In the genomic region with DNA sequence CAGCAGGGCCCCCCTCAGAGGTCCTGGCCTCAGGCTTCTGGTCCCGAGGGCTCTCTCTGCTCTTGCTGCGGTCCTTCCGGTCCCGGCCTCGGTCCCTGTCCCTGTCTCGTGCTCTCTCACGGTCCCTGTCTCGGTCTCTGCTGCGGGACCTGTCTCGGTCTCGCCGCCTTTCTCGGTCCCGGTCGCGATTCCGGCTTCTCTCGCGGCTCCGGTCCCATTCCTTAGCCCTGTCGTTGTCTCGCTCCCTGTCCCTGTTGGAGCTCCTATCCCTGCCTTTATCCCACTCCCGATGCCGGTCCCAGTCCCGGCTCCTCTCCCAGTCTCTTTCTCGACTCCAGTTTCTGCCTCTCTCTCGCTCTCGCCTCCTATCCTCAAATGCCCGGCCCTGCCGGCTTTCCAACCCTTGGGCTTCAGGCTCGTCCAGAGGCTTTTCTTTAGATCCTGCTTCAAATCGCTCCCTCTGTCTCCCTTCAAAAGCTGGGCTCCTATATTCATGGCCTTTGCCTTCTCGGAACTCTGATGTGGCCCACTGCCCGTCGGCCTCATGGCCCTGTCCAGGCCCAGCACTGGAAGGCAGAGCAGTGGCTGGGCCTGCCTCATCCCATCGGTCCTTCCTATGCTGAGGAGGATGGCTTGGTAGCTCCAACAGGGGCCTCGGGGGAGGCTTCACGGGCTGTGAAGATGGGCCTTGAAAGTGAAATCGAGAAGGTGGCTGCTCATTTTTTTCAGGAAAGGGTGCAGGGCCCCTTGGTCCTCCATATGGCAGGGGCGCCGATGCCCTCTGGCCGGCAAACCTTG, we compare ENCODE assay signal across 8 mouse cellular contexts. TPM values are rescaled to one million over a fixed set of nuclear protein-coding genes. Genes with fewer than 3 reads are reported as not detected.
DNase-seq lines count a peak whose midpoint lies in the region; ATAC-seq lines count a peak whose summit lies in the region.

No protein-coding gene starts in this region.

- H3K4me3 ChIP-seq in heart, embryonic 13.5 days, result peak overlapping the region; percentile 29
- H3K4me3 ChIP-seq in hindbrain, embryonic 10.5 days, result peak overlapping the region; percentile 43
- H3K4me3 ChIP-seq in midbrain, embryonic 11.5 days (ENCODE audit: low read depth, low read length), result peak overlapping the region; percentile 9

- WGBS in heart, embryonic 13.5 days, result 34% methylated on average over 42 of the region's 42 CpGs
- 30% methylated on average over 42 of the region's 42 CpGs for WGBS in hindbrain, embryonic 10.5 days
- WGBS in midbrain, embryonic 11.5 days, result 28% methylated on average over 42 of the region's 42 CpGs

- peak; percentile 38; the same call in 1 of the 2 replicates for ATAC-seq in heart, embryonic 13.5 days (ENCODE audit: extremely low read depth, insufficient number of reproducible peaks, low FRiP score, low TSS enrichment)
- ATAC-seq in midbrain, embryonic 11.5 days (ENCODE audit: low FRiP score), result peak; percentile 52

- peak overlapping the region; percentile 62 for H3K4me2 ChIP-seq in heart, embryonic 13.5 days
- peak overlapping the region; percentile 42 for H3K4me2 ChIP-seq in midbrain, embryonic 11.5 days

- H3K9me3 ChIP-seq in heart, embryonic 13.5 days, result no peaks in the 10 kb centered on the region
- H3K9me3 ChIP-seq in hindbrain, embryonic 10.5 days, result no peaks in the 10 kb centered on the region
- no peaks in the 10 kb centered on the region for H3K9me3 ChIP-seq in midbrain, embryonic 11.5 days (ENCODE audit: control insufficient read depth, low read length)

- H3K27ac ChIP-seq in heart, embryonic 13.5 days (replicated peaks), result no peak overlapping the region
- peak overlapping the region; percentile 82 for H3K27ac ChIP-seq in hindbrain, embryonic 10.5 days
- no peak overlapping the region for H3K27ac ChIP-seq in midbrain, embryonic 11.5 days (ENCODE audit: low read depth, low read length)

- H3K36me3 ChIP-seq in heart, embryonic 13.5 days, result peaks cover 29% of the 10 kb centered on the region
- H3K36me3 ChIP-seq in hindbrain, embryonic 10.5 days, result peaks cover 37% of the 10 kb centered on the region
- H3K36me3 ChIP-seq in midbrain, embryonic 11.5 days (ENCODE audit: control insufficient read depth, insufficient read depth, low read length), result peaks cover 4% of the 10 kb centered on the region; the same call in 1 of the 2 replicates

- no peaks in the 10 kb centered on the region for H3K27me3 ChIP-seq in heart, embryonic 13.5 days (replicated peaks)
- H3K27me3 ChIP-seq in hindbrain, embryonic 10.5 days (ENCODE audit: insufficient read depth, poor library complexity, severe bottlenecking), result no peaks in the 10 kb centered on the region
- H3K27me3 ChIP-seq in midbrain, embryonic 11.5 days (ENCODE audit: control insufficient read depth, insufficient read depth, low read length), result no peaks in the 10 kb centered on the region

- peak overlapping the region; percentile 63 for H3K9ac ChIP-seq in heart, embryonic 13.5 days
- H3K9ac ChIP-seq in midbrain, embryonic 11.5 days (ENCODE audit: low read length), result peak overlapping the region; percentile 68

- no peak for DNase-seq in heart, adult 9 months (ENCODE audit: low spot score in 2 of 2)
- peak; percentile 30 for DNase-seq in cerebellum, adult 9-10 months
- peak; percentile 44 for DNase-seq in hindbrain, embryonic 10.5 days (ENCODE audit: low spot score)
- DNase-seq in midbrain, embryonic 11.5 days (ENCODE audit: low spot score, missing footprints), result peak; percentile 90
- DNase-seq in layer of hippocampus, adult 9-11 months, result no peak
- no peak for DNase-seq in spleen, postnatal 14 days (ENCODE audit: low spot score in 2 of 2)
- no peak for DNase-seq in frontal cortex, postnatal 14 days (ENCODE audit: low spot score in 2 of 2)

- H3K4me1 ChIP-seq in heart, embryonic 13.5 days, result peaks cover 9% of the 10 kb centered on the region
- peaks cover 30% of the 10 kb centered on the region for H3K4me1 ChIP-seq in hindbrain, embryonic 10.5 days (replicated peaks)
- peaks cover 7% of the 10 kb centered on the region; the same call in 1 of the 2 replicates for H3K4me1 ChIP-seq in midbrain, embryonic 11.5 days (ENCODE audit: control insufficient read depth, insufficient read depth, low read length)

RNA-seq across cellular contexts. Expression of gene Tcfl5, which starts 17.0 kb away (rescaled TPM):
- polyA plus RNA-seq in heart, embryonic 13.5 days (2015; fragmentation: Nextera tagmentation; extraction: Ambion mirVana), result not detected in 2 replicates
- 0.14 and 0.30 TPM in 2 replicates for polyA plus RNA-seq in hindbrain, embryonic 10.5 days (2016; fragmentation: Nextera tagmentation; extraction: Ambion mirVana)
- polyA plus RNA-seq in midbrain, embryonic 11.5 days (2014; fragmentation: Nextera tagmentation; extraction: Ambion mirVana), result 0.18 and 0.23 TPM in 2 replicates

RNA-seq across cellular contexts. Expression of gene Dido1, which starts 50.2 kb away (rescaled TPM):
- 14.8 and 16.4 TPM in 2 replicates for polyA plus RNA-seq in heart, embryonic 13.5 days (2015; fragmentation: Nextera tagmentation; extraction: Ambion mirVana)
- polyA plus RNA-seq in hindbrain, embryonic 10.5 days (2016; fragmentation: Nextera tagmentation; extraction: Ambion mirVana), result 31.9 and 33.3 TPM in 2 replicates
- 28.8 and 30.5 TPM in 2 replicates for polyA plus RNA-seq in midbrain, embryonic 11.5 days (2014; fragmentation: Nextera tagmentation; extraction: Ambion mirVana)

RNA-seq across cellular contexts. Expression of gene Gid8, which starts 50.4 kb away (rescaled TPM):
- polyA plus RNA-seq in heart, embryonic 13.5 days (2015; fragmentation: Nextera tagmentation; extraction: Ambion mirVana), result 43.8 and 50.4 TPM in 2 replicates
- polyA plus RNA-seq in hindbrain, embryonic 10.5 days (2016; fragmentation: Nextera tagmentation; extraction: Ambion mirVana), result 50.0 and 50.8 TPM in 2 replicates
- polyA plus RNA-seq in midbrain, embryonic 11.5 days (2014; fragmentation: Nextera tagmentation; extraction: Ambion mirVana), result 63.3 and 63.4 TPM in 2 replicates

Comparison
In these comparisons a context has a peak if more than half of its experiments do, and no peak if none do; other contexts are left out.
1. DNase-seq: peak in cerebellum, adult 9-10 months (single experiment), hindbrain, embryonic 10.5 days (single experiment) and midbrain, embryonic 11.5 days (single experiment); none in heart, adult 9 months (0 of 2), layer of hippocampus, adult 9-11 months (single experiment), spleen, postnatal 14 days (0 of 2) and frontal cortex, postnatal 14 days (0 of 2).
2. Peak in every context shown above with its lines, with median percentiles within 50 percentile points of each other: H3K4me3 ChIP-seq.